Mouse (Mus musculus) embryonic facial prominence, embryonic 13.5 days (tissue): ENCODE measurements around the gene Bik. TPM values are rescaled to one million over a fixed set of nuclear protein-coding genes. Genes with fewer than 3 reads are reported as not detected.

ENCODE experiments used
- ATAC-seq: fragments of 200-750 bp; cut with Nextera tagmentation; 2 replicates; pipeline ENCODE4 v1.8.0; 2017; ENCODE audit warnings: low read depth; ENCODE audit not compliant: insufficient number of reproducible peaks, insufficient read depth, low FRiP score, low TSS enrichment
- H3K27ac ChIP-seq: fragments of 300-500 bp; sonication (generic); 2 replicates; pipeline ENCODE4 v1.5.1; 2015; ENCODE audit warnings: moderate library complexity, mild to moderate bottlenecking, inconsistent platforms
- H3K27me3 ChIP-seq: fragments of 300-500 bp; sonication (generic); 2 replicates; pipeline ENCODE4 v1.6.1; 2015; ENCODE audit warnings: mild to moderate bottlenecking, inconsistent platforms
- H3K36me3 ChIP-seq: fragments of 300-500 bp; sonication (generic); 2 replicates; pipeline ENCODE4 v1.6.1; 2015; ENCODE audit warnings: mild to moderate bottlenecking, inconsistent platforms
- H3K4me1 ChIP-seq: fragments of 300-500 bp; sonication (generic); 2 replicates; pipeline ENCODE4 v1.6.1; 2015; ENCODE audit warnings: inconsistent platforms
- H3K4me2 ChIP-seq: fragments of 300-500 bp; sonication (generic); 2 replicates; pipeline ENCODE4 v1.6.1; 2015; ENCODE audit warnings: moderate library complexity, mild to moderate bottlenecking, inconsistent platforms
- H3K4me3 ChIP-seq: fragments of 300-500 bp; sonication (generic); 2 replicates; pipeline ENCODE4 v1.5.1; 2015; ENCODE audit warnings: mild to moderate bottlenecking, inconsistent platforms
- H3K9ac ChIP-seq: fragments of 300-500 bp; sonication (generic); 2 replicates; pipeline ENCODE4 v1.6.1; 2015; ENCODE audit warnings: mild to moderate bottlenecking, inconsistent platforms
- H3K9me3 ChIP-seq: fragments of 300-500 bp; sonication (generic); 2 replicates; pipeline ENCODE4 v1.6.1; 2016; ENCODE audit warnings: inconsistent platforms
- WGBS: fragments of 180-500 bp; shearing (Covaris S2); methylation state at CpG from one replicate; pipeline ENCODE4 v1.1.7; 2015; ENCODE audit warnings: mixed read lengths; 5-methylcytosine and 5-hydroxymethylcytosine counted together
- polyA plus RNA-seq: library from polyadenylated mRNA; unstranded; fragments of >200 nt; fragmentation: Nextera tagmentation; extraction: Ambion mirVana; gene quantifications from 2 replicates; pipeline ENCODE4 v1.2.1, GENCODE M21; 2015

Gene Bik
- polyA plus RNA-seq, 1 experiment from 2014 or later = 4.0 TPM

DNA sequence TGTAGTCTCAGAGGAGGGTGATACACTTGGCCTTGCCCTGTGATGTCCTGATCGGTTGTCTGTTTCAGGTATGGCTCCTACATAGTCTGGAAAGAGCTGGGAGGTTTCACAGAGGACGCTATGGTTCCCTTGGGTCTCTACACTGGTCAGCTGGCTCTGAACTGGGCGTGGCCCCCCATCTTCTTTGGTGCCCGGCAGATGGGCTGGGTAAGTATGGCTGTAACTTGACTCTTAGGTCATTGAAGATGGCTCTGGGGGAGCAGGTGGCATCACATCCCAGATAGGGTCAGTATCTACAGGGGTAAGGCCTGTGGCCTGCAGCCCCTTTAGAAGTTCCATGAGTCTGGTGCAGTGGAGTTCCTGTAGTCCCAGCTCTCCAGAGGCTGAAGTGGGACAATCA, 45.5 kb downstream of the Bik start:
- Histone ChIP-seq H3K27ac (no peak overlapping the region), H3K4me3 (no peak overlapping the region), H3K4me1 (no peaks in the 10 kb centered on the region), H3K9ac (no peak overlapping the region), H3K27me3 (no peaks in the 10 kb centered on the region), H3K9me3 (no peaks in the 10 kb centered on the region), H3K4me2 (no peak overlapping the region), H3K36me3 (peaks cover 35% of the 10 kb centered on the region)
- 85% methylated on average over 4 of the region's 4 CpGs for WGBS
- no peak for ATAC-seq

DNA sequence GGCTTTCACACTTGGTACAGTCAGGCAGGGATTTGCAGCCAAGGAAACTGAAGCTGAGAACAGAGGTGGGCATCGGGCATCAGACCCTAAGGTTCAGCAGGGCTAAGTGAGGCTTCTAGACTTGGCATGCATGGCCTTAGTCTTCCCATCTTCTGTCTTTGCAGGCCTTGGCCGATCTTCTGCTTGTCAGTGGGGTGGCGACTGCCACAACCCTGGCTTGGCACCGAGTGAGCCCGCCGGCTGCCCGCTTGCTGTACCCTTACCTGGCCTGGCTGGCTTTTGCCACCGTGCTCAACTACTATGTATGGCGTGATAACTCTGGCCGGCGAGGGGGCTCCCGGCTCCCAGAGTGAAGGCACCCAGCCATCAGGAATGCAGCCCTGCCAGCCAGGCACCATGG, 46.9 kb downstream of the Bik start:
- Histone ChIP-seq H3K27ac (no peak overlapping the region), H3K4me2 (no peak overlapping the region), H3K4me1 (no peaks in the 10 kb centered on the region), H3K36me3 (peaks cover 49% of the 10 kb centered on the region), H3K4me3 (no peak overlapping the region), H3K9me3 (no peaks in the 10 kb centered on the region), H3K9ac (no peak overlapping the region), H3K27me3 (no peaks in the 10 kb centered on the region)
- WGBS = 96% methylated on average over 12 of the region's 12 CpGs
- ATAC-seq = no peak

DNA sequence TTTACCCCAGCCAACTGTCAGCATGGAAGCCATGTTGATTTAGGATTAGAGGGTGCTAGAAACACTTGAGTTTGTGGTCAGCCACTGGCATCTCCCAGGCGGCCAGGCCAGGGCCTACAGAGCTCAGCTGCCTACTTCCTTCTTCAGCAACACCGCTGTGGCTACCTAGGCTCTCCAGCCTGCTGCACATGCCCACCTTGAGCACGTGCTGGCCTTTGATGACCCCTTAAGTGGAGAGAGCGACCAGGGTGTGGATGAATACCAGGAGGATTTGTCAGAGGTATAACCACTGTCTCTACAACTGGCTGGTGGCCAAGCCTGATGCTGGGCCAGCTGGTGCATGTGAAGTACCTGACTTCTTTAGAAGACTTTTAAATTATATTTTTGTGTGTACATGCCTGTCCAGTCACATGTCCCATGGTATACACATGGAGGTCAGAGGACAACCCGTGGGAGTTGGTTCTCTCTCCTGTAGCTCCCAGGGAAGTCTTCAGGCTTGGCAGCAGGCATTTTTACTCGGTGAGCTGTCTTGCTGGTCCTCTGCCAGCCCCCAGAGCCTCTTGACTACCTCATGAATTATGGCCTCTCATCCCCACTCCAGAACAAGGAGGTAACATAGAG, 48.2 kb downstream of the Bik start:
- H3K27ac ChIP-seq = no peak overlapping the region
- no peak overlapping the region for H3K9ac ChIP-seq
- ATAC-seq = no peak
- peaks cover 60% of the 10 kb centered on the region for H3K36me3 ChIP-seq
- H3K4me1 ChIP-seq = no peaks in the 10 kb centered on the region
- no peak overlapping the region for H3K4me2 ChIP-seq
- no peaks in the 10 kb centered on the region for H3K27me3 ChIP-seq
- no peaks in the 10 kb centered on the region for H3K9me3 ChIP-seq
- 85% methylated on average over 6 of the region's 6 CpGs for WGBS
- no peak overlapping the region for H3K4me3 ChIP-seq

DNA sequence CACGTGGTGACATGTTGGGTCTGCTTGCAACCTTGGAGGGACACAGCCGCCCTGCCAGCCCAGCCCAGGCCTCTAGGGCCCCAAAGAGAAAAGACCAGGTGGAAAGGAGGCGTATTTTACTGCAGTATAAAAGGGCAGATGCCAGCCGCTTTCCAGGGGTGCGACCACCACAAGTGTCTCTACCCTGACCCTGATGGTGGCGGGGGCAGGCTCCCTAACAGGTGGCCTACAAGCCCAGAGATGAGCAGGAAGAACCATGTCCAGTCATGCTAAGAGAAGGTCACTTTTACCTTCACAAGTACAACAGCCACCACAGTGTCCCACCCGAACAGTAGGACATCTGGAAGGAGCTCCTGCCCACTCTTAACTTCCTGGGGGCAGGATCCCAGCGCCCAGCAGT, 48.9 kb downstream of the Bik start:
- Histone ChIP-seq H3K27ac (no peak overlapping the region), H3K4me1 (no peaks in the 10 kb centered on the region), H3K9me3 (no peaks in the 10 kb centered on the region), H3K9ac (no peak overlapping the region), H3K27me3 (no peaks in the 10 kb centered on the region), H3K4me3 (no peak overlapping the region), H3K36me3 (peaks cover 67% of the 10 kb centered on the region), H3K4me2 (no peak overlapping the region)
- no peak for ATAC-seq
- 91% methylated on average over 8 of the region's 8 CpGs for WGBS

DNA sequence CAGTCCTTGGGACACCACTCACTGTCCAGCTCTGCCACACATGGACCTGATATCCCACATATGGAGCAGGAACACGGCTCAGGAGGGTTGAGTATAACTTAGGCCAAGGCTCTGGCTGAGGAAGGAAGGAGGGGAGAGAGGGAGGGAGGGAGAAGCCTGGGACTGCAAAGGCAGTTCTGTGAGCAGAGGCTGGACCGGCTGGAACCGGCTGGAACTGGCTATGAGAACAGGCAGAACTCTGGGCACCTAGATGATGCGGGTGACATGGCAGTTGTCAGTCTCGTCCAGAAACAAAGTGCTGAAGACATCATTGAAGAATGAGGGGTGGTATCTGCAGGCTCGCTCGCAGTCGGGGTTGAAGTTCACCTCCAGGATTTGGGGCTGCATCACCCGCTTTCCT, 50.0 kb downstream of the Bik start:
- no peak overlapping the region for H3K4me3 ChIP-seq
- H3K4me1 ChIP-seq = no peaks in the 10 kb centered on the region
- no peaks in the 10 kb centered on the region for H3K27me3 ChIP-seq
- no peaks in the 10 kb centered on the region for H3K9me3 ChIP-seq
- H3K36me3 ChIP-seq = peaks cover 78% of the 10 kb centered on the region
- H3K4me2 ChIP-seq = no peak overlapping the region
- no peak for ATAC-seq
- no peak overlapping the region for H3K9ac ChIP-seq
- no peak overlapping the region for H3K27ac ChIP-seq
- WGBS = 91% methylated on average over 9 of the region's 9 CpGs

DNA sequence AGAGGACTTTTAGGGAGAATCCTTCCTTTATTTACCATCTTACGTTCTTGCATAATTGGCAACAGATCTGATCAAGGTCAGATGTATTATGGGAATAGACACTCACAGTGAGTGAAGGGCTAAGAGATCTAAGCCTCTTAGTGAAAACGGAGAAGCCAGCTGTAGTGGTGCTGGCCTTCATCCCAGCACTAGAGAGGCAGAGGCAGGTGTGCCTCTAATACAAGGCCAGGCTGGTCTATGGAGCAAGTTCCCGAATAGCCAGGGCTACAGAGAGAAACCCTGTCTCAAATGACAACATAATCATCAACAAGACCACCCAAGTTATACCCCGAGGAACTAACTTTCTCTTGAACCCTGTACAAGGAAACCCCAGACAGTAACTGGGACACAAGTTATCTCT, 56.3 kb downstream of the Bik start:
- Histone ChIP-seq H3K27me3 (no peaks in the 10 kb centered on the region), H3K4me2 (no peak overlapping the region), H3K27ac (no peak overlapping the region), H3K4me3 (no peak overlapping the region), H3K36me3 (peaks cover 94% of the 10 kb centered on the region), H3K9ac (no peak overlapping the region), H3K4me1 (no peaks in the 10 kb centered on the region), H3K9me3 (peaks cover 6% of the 10 kb centered on the region)
- no peak for ATAC-seq
- 47% methylated on average over 4 of the region's 4 CpGs for WGBS

DNA sequence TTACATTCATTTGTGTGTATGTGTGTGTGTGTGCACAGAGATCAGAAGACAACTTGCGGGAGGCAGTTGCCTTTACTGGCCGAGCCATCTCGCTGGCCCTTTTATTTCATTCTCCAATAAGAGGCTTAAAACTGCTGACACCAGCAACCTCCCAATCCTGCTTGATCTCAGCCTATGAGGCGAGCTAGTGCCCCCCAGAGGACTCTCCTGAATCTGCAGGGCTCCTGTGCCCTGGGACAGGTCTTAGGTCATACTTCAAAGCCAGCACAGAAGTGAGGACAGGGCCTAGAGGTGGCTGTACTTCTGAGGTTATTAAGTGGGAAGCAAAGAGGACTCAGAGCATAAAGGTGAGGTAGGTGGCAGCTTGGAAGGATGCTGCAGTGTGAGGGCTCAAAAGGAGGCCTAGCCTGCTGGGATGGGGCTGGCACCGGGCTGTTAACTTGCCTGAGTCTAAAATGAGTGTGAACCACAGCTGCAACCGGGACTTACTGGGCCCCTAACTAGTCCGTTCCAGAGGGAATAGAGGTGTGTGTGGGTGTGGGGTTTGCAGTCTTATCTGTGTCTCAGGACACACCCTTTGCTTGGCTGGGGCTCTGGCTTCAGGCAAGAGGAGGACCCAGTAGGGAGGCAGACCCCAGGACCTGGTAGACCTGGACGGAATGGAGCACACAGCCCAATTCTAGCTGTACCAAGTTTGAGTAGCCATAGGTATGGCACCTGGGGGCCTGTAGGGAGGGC, 56.9 kb downstream of the Bik start:
- no peaks in the 10 kb centered on the region for H3K4me1 ChIP-seq
- H3K9me3 ChIP-seq = peaks cover 6% of the 10 kb centered on the region
- H3K27me3 ChIP-seq = no peaks in the 10 kb centered on the region
- no peak overlapping the region for H3K4me3 ChIP-seq
- WGBS = 71% methylated on average over 8 of the region's 8 CpGs
- no peak overlapping the region for H3K27ac ChIP-seq
- no peak for ATAC-seq
- H3K36me3 ChIP-seq = peaks cover 94% of the 10 kb centered on the region
- no peak overlapping the region for H3K9ac ChIP-seq
- H3K4me2 ChIP-seq = no peak overlapping the region

DNA sequence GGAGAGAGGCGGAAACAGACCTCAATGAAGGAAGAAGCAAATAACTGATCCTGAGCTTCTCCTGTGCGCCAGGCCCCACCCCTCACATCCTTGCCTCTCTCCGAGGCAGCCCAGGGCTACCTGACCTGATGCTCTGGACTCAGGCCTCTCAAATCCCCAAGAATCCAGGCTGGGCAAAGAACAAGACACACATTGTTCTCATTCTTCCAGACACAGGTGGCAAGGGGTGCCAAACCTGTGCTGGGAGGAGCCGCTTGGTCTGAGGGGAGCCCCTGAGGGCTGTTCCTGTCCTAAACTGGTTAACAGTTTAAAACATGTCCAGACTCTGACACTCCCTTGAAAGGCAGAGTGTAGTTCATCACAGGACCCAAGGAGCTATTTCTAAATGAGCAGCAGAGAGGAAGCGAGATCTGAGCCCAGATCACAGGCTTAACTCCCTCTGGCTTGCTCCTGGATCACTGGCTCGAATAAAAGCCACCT, 58.1 kb downstream of the Bik start:
- ATAC-seq = no peak
- Histone ChIP-seq H3K4me2 (no peak overlapping the region), H3K4me3 (no peak overlapping the region), H3K9ac (0 out of 2 replicates have a peak overlapping the region, but pooled peaks have one; percentile 6), H3K36me3 (peaks cover 87% of the 10 kb centered on the region), H3K4me1 (no peaks in the 10 kb centered on the region), H3K9me3 (peaks cover 6% of the 10 kb centered on the region), H3K27ac (no peak overlapping the region), H3K27me3 (no peaks in the 10 kb centered on the region)
- 67% methylated on average over 6 of the region's 6 CpGs for WGBS

DNA sequence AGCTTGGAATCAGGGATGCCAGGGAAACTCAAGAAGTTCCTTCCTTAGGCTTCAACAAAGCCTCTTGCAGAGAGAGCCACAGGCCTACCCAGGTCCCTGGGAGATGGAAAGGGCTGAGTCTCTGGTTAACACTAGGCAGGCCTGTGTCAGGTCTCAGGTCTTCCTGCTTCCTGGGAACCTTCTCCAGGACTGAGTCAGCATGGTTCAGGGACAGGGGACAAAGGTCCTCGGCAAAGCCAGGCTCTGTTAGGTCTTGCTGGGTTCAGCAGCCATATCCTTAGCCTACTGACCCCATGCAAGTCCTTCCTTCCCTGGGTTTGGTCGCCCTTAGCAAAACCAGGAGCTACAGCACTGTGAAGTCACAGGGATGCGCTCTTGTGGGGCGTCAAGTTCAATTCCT, 64.2 kb downstream of the Bik start:
- Histone ChIP-seq H3K4me2 (no peak overlapping the region), H3K27ac (no peak overlapping the region), H3K36me3 (peaks cover 29% of the 10 kb centered on the region), H3K4me3 (no peak overlapping the region), H3K9me3 (peaks cover 6% of the 10 kb centered on the region), H3K9ac (no peak overlapping the region), H3K27me3 (no peaks in the 10 kb centered on the region), H3K4me1 (peaks cover 18% of the 10 kb centered on the region)
- 91% methylated on average over 4 of the region's 4 CpGs for WGBS
- no peak for ATAC-seq

DNA sequence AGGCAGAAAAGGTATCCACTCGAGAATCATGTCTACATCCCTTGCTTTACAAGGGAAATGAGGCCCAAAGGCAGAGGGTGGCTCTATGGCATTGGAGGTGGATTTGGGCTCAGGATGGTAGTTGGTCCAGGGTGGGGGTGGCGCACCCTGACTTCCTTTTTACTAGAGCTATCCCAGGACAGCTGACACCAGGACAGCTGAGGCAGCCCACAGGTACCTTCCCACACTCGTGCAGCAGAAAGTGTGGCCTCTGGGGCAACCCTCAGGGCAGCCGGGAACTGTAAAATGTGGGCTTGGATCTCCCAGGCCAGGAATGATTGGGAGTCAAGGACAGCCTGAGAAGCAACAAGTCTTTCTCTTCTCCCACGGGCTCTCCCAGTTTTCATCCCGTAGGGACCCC, 65.1 kb downstream of the Bik start:
- H3K27me3 ChIP-seq = no peaks in the 10 kb centered on the region
- no peaks in the 10 kb centered on the region for H3K9me3 ChIP-seq
- H3K9ac ChIP-seq = peak overlapping the region; percentile 6; the same call in 1 of the 2 replicates
- 84% methylated on average over 6 of the region's 6 CpGs for WGBS
- peaks cover 19% of the 10 kb centered on the region for H3K36me3 ChIP-seq
- H3K27ac ChIP-seq = no peak overlapping the region
- no peak overlapping the region for H3K4me2 ChIP-seq
- ATAC-seq = no peak
- no peak overlapping the region for H3K4me3 ChIP-seq
- peaks cover 18% of the 10 kb centered on the region for H3K4me1 ChIP-seq

DNA sequence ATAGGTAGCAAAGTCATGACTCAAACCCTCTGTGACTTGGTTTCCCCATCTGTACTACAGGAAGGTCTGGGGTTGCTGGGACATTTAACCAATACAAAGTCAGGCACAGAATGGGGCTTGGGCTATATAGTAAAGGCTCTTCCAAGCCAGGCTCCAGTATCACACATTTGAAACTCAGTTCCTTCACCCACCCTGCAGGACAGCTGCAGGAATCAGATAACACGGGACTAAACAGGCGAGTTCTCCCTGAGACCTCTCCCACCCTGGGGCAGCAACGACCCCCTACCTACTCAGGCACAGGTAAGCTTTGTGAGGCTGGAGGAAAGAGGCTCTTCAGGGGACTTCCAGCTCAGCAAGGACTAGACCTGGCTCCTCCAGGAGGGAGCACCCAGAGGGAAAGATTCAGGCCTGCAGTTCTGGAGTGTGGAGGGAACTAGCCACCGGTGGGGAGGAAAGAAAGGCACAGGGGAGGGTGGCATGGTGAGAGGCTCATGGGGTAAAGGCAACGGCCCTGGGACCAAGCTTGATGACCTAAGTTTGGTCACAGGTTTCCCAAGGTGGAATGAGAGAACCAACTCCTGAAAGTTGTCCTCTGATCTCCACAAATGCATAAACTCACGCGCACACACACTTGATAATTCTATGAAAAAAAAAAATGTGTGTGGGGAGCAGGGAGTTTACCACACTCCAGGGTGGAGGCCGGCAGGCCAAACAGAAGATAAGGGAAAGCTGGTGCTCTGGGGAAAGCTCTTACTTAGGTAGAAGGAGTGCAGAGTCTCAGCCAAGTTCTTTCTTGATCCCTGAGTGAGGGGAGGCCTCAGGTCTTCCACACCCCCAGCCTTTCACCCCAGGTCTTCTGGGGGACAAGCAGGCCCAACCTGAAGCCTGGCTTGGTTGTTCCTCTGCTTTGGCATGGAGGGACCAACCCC, 65.9 kb downstream of the Bik start:
- H3K4me1 ChIP-seq = peaks cover 18% of the 10 kb centered on the region
- no peaks in the 10 kb centered on the region for H3K27me3 ChIP-seq
- no peaks in the 10 kb centered on the region for H3K9me3 ChIP-seq
- H3K4me2 ChIP-seq = peak overlapping the region; percentile 87; the same call in 1 of the 2 replicates
- H3K27ac ChIP-seq = no peak overlapping the region
- H3K4me3 ChIP-seq = no peak overlapping the region
- peak overlapping the region; percentile 46; the same call in 1 of the 2 replicates for H3K9ac ChIP-seq
- no peak for ATAC-seq
- WGBS = 74% methylated on average over 8 of the region's 8 CpGs
- H3K36me3 ChIP-seq = peaks cover 12% of the 10 kb centered on the region
